Mouse (Mus musculus): Measurements from ENCODE around the gene Aldh5a1. TPM values are rescaled to one million over a fixed set of nuclear protein-coding genes. Genes with fewer than 3 reads are reported as not detected.

The Aldh5a1 gene
- polyA plus RNA-seq, 1 experiment from 2014 or later = 8.9 TPM

DNA sequence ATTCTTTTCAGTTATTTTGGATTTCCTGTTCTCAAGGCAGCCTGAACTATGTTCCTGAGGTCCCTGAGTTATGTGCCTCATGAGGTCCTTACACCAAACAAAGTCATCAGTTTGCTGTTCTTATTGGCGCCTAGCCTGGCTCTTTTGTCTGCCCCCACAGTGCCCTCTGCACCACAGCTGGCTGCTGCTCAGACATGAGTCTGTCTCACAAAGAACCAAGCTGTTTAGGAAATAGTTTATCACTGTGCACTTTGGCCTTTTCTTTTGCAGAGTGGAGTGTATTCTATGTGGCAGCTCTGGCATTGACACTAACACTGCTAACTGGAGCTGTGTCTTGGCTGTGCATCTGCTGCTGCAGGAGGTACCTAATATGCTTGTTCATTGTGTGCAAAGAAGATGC, 47.9 kb downstream of the Aldh5a1 start:
- no peak for ATAC-seq (ENCODE audit: low read depth)
- H3K36me3 ChIP-seq = peaks cover 4% of the 10 kb centered on the region; the same call in 1 of the 2 replicates
- no peaks in the 10 kb centered on the region for H3K27me3 ChIP-seq
- H3K4me2 ChIP-seq = no peak overlapping the region
- no peaks in the 10 kb centered on the region for H3K4me1 ChIP-seq (replicated peaks)
- 38% methylated on average over 1 of the region's 1 CpGs for WGBS
- no peak overlapping the region for H3K9ac ChIP-seq
- H3K4me3 ChIP-seq = no peak overlapping the region
- H3K9me3 ChIP-seq = no peaks in the 10 kb centered on the region
- H3K27ac ChIP-seq (replicated peaks) = no peak overlapping the region

DNA sequence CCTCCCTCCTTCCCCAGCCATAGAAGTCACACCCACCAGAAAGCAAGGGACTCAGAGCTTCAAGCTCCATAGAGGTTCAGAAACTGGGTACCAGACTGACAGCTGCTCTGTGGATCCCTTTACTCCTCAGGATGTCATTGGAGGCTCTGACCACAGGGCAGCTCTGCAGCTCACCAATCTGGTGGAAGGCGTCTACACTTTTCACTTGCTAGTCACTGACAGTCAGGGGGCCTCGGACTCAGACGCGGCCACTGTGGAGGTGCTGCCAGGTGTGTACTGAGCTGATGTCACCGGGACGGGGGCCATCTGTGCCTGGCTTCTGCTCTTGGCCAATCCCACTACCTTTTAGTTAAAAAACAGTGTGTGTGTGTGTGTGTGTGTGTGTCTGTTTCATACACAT, 55.0 kb downstream of the Aldh5a1 start:
- no peak overlapping the region for H3K4me2 ChIP-seq
- H3K4me3 ChIP-seq = no peak overlapping the region
- H3K9ac ChIP-seq = no peak overlapping the region
- H3K9me3 ChIP-seq = 0 out of 2 replicates have a peak, but pooled peaks cover 7% of the 10 kb centered on the region
- H3K4me1 ChIP-seq (replicated peaks) = no peaks in the 10 kb centered on the region
- H3K27ac ChIP-seq (replicated peaks) = no peak overlapping the region
- no peak for ATAC-seq (ENCODE audit: low read depth)
- WGBS = 95% methylated on average over 6 of the region's 6 CpGs
- no peaks in the 10 kb centered on the region for H3K27me3 ChIP-seq
- H3K36me3 ChIP-seq = peaks cover 13% of the 10 kb centered on the region; the same call in 1 of the 2 replicates

DNA sequence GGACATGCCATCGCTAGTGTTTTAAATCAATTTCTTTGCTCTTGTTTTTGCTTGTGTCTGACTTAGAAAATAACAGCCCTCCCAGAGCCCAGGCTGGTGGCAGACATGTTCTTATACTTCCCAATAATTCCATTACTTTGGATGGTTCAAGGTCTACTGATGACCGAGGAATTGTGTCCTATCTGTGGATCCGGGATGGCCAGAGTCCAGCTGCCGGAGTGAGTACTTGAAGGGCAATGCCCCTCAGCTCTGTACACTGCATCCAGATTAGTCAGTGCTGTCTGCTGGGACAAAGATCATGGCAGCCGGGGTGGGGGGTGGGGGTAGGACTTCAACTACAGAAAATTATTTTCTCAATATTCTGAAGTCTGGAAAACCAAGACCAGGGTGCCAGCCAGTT, 56.8 kb downstream of the Aldh5a1 start:
- no peak for ATAC-seq (ENCODE audit: low read depth)
- H3K9me3 ChIP-seq = 0 out of 2 replicates have a peak, but pooled peaks cover 7% of the 10 kb centered on the region
- H3K36me3 ChIP-seq = peaks cover 13% of the 10 kb centered on the region; the same call in 1 of the 2 replicates
- no peaks in the 10 kb centered on the region for H3K27me3 ChIP-seq
- H3K27ac ChIP-seq (replicated peaks) = no peak overlapping the region
- WGBS = 93% methylated on average over 5 of the region's 5 CpGs
- H3K4me1 ChIP-seq (replicated peaks) = no peaks in the 10 kb centered on the region
- no peak overlapping the region for H3K4me2 ChIP-seq
- no peak overlapping the region for H3K4me3 ChIP-seq
- H3K9ac ChIP-seq = no peak overlapping the region

DNA sequence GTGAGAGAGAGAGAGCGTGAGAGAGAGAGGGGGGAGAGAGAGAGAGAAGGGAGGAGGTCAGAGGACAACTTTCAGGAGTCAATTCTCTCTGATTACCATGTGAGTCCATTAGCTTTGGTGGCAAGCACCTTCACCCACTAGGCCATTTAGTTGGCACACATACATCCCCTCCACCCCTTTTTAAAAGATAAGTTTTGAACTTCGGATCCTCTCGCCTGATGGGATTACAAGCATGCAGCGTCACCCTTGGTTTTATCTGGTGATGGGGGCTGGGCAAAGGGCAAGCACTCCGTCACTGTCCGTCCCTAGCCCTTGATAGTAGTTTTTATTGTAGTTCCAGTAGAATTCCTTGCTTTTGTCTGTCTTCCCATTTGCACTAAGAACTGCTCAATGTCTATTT, 57.3 kb downstream of the Aldh5a1 start:
- Histone ChIP-seq H3K4me1 (replicated peaks) (no peaks in the 10 kb centered on the region), H3K27me3 (no peaks in the 10 kb centered on the region), H3K4me2 (no peak overlapping the region), H3K9ac (no peak overlapping the region), H3K27ac (replicated peaks) (no peak overlapping the region), H3K9me3 (0 out of 2 replicates have a peak, but pooled peaks cover 7% of the 10 kb centered on the region), H3K36me3 (peaks cover 13% of the 10 kb centered on the region; the same call in 1 of the 2 replicates), H3K4me3 (no peak overlapping the region)
- WGBS = 85% methylated on average over 6 of the region's 6 CpGs
- no peak for ATAC-seq (ENCODE audit: low read depth)

DNA sequence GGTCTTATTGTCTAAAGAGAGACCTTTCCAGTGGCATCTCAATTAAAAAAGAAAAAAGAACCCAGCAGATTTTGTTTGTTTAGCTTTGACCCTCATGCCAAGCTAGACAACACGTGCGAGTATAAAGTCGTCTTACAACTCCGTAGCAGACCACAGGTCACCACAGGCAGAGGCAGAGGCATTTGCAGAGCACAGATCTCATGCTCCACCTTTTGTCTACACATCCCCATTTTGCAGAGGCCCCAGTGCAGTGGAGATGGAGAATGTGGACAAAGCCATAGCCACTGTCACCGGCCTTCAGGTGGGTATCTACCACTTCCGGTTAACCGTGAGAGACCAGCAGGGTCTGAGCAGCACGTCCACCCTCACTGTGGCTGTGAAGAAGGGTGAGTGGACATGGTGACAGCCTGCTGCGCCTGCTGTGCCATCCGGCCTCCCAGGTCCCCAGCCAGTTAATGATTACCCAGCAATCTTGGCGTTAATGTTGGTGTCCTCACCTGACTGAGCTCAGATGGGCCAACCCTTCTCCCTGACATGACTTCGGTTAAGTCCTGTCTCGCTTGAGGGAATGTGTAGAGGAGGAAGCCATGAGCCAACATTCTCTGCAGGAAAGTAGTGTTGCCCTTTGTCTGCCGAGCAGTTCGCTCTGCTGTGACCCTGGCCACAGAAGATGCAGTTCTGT, 58.0 kb downstream of the Aldh5a1 start:
- Histone ChIP-seq H3K4me3 (no peak overlapping the region), H3K27ac (replicated peaks) (no peak overlapping the region), H3K4me1 (replicated peaks) (no peaks in the 10 kb centered on the region), H3K27me3 (no peaks in the 10 kb centered on the region), H3K9me3 (0 out of 2 replicates have a peak, but pooled peaks cover 7% of the 10 kb centered on the region), H3K36me3 (peaks cover 8% of the 10 kb centered on the region; the same call in 1 of the 2 replicates), H3K4me2 (no peak overlapping the region), H3K9ac (no peak overlapping the region)
- no peak for ATAC-seq (ENCODE audit: low read depth)
- WGBS = 88% methylated on average over 15 of the region's 15 CpGs

DNA sequence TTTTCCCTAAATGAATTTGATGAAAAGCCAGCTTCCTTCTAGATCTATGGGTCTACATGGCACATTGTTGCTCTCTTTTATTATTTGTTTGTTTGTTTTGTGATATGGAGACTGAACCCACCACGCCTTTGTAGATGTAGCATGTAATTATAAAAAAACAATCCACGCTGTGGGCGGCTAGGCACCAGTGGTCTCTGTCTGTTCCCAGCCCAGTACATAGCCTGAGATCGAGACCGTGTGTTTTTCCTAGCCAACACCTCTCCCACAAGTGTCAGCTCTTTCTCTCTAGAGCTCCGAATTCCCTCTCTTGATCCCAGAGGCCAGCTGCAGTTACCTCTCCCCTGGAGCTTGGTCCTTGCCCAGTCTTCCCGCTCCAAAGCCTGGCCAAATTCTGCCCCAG, 69.2 kb downstream of the Aldh5a1 start:
- ATAC-seq (ENCODE audit: low read depth) = no peak
- Histone ChIP-seq H3K27me3 (no peaks in the 10 kb centered on the region), H3K36me3 (no peaks in the 10 kb centered on the region), H3K4me3 (no peak overlapping the region), H3K4me2 (no peak overlapping the region), H3K4me1 (replicated peaks) (no peaks in the 10 kb centered on the region), H3K9me3 (no peaks in the 10 kb centered on the region), H3K9ac (no peak overlapping the region), H3K27ac (replicated peaks) (no peak overlapping the region)
- 86% methylated on average over 7 of the region's 7 CpGs for WGBS

DNA sequence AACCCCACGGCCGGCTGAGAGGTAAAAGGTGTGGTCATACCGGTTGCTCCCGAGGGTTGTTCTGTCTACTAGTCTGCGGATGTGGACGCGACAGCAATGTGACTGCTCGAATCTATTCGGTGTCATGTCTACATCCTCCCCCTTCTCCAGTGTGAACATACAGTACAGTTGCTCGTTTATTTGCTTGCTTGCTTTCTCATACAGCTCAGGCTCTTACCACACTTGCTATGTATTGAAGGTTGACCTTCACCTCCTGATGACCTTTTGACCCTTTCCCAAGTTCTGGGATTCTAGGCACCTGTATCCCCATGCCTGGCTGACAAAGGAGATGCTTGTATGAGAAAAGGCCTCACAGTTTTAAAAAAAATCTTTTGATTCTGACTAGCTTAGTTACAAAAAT, 69.7 kb downstream of the Aldh5a1 start:
- H3K4me3 ChIP-seq = no peak overlapping the region
- ATAC-seq (ENCODE audit: low read depth) = no peak

DNA sequence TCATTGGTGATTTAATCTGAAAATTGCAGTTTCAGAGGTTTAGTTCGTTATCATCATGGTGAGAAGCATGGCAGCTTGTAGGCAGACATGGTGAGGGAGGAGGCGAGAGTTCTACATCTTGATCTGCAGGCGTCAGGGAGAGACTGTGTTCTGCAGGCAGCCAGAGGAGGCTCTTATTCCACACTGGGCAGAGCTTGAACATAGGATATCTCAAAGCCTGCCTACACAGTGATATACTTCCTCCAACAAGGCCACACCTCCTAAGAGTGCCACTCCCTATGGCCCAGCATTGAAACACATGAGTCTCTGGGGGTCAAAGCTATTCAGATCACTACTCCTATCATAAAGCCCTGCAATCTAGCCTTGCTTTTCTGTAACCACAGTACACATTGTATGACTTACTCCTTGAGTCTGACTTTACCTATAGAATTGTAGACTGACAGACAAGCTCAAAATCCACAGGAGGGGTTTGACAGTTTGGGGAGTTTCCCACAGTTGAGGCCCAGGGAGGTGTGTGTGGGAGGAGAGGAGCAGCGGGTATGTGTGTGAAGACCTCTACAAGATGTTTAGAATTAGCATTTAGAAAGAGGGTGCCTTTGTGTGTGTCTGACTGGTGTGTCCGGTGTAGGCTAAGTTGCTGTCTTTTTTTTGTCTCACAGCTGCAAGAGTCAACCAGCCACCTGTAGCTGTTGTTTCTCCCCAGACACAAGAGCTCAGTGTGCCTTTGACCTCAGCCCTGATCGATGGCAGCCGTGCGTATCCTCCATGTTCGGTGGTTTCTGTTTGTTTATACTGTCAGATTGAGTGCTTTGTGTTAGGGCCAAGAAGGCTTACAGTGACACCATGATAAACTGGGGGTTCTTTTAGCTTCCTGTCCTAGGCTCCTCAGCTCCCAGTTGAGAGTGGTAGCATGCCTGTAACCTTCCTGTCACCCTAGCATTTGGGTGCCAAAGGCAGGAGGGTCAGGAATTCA, 70.7 kb downstream of the Aldh5a1 start:
- H3K4me2 ChIP-seq = no peak overlapping the region
- no peak overlapping the region for H3K9ac ChIP-seq
- ATAC-seq (ENCODE audit: low read depth) = no peak
- WGBS = 71% methylated on average over 9 of the region's 9 CpGs
- no peaks in the 10 kb centered on the region for H3K36me3 ChIP-seq
- no peaks in the 10 kb centered on the region for H3K27me3 ChIP-seq
- no peak overlapping the region for H3K4me3 ChIP-seq
- no peak overlapping the region for H3K27ac ChIP-seq (replicated peaks)
- no peaks in the 10 kb centered on the region for H3K4me1 ChIP-seq (replicated peaks)
- H3K9me3 ChIP-seq = no peaks in the 10 kb centered on the region

More for the DNA sequence above, 69.7 kb downstream of the Aldh5a1 start:
- H3K27me3 ChIP-seq = no peaks in the 10 kb centered on the region
- H3K4me2 ChIP-seq = no peak overlapping the region
- no peak overlapping the region for H3K9ac ChIP-seq
- no peaks in the 10 kb centered on the region for H3K4me1 ChIP-seq (replicated peaks)
- H3K36me3 ChIP-seq = no peaks in the 10 kb centered on the region
- no peak overlapping the region for H3K27ac ChIP-seq (replicated peaks)
- H3K9me3 ChIP-seq = no peaks in the 10 kb centered on the region
- 90% methylated on average over 10 of the region's 10 CpGs for WGBS

DNA sequence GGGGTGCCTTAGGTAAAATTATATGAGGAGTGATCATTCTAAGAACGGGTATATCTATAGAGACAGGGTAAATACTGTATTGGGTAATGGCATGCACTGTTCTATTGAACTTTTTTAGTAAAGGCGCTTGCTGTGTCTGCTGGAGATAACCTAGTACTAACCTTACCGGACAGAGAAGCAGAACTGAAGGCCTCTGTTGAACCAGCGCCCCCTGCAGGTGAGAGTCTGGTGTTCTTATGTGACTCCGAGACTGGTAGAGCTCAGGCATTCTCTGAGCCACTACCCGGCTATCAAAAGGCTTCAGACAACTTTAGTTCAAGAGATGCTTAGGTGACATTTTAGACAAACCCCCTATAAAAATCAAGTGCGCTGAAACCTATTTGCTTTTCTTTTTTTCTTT, 74.9 kb downstream of the Aldh5a1 start:
- Histone ChIP-seq H3K4me1 (replicated peaks) (no peaks in the 10 kb centered on the region), H3K4me3 (no peak overlapping the region), H3K9ac (no peak overlapping the region), H3K27me3 (no peaks in the 10 kb centered on the region), H3K4me2 (no peak overlapping the region), H3K27ac (replicated peaks) (no peak overlapping the region), H3K9me3 (no peaks in the 10 kb centered on the region), H3K36me3 (no peaks in the 10 kb centered on the region)
- ATAC-seq (ENCODE audit: low read depth) = no peak
- 60% methylated on average over 7 of the region's 7 CpGs for WGBS

DNA sequence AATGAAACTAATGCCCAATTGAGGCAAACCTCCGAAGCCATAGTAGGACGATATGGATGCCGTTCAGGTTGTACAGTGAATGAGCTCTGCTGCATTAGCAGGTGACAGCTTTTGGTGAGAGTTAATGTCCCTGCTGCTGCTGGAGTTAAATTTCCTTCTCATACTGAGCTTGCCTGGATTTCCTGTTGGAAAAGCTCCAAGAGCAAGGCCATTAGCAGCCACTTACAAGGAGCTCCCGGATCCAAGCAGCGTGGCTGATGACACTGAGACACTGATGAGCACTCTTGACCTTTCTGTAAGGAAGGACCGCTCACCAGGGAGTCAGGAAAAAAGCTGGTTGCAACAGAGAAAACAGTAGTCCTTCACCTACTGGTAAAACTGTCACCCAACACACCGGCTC, 75.4 kb downstream of the Aldh5a1 start:
- Histone ChIP-seq H3K4me1 (replicated peaks) (no peaks in the 10 kb centered on the region), H3K4me2 (no peak overlapping the region), H3K36me3 (no peaks in the 10 kb centered on the region), H3K9ac (no peak overlapping the region), H3K27ac (replicated peaks) (no peak overlapping the region), H3K27me3 (no peaks in the 10 kb centered on the region), H3K4me3 (no peak overlapping the region), H3K9me3 (no peaks in the 10 kb centered on the region)
- ATAC-seq (ENCODE audit: low read depth) = no peak
- 78% methylated on average over 7 of the region's 7 CpGs for WGBS

DNA sequence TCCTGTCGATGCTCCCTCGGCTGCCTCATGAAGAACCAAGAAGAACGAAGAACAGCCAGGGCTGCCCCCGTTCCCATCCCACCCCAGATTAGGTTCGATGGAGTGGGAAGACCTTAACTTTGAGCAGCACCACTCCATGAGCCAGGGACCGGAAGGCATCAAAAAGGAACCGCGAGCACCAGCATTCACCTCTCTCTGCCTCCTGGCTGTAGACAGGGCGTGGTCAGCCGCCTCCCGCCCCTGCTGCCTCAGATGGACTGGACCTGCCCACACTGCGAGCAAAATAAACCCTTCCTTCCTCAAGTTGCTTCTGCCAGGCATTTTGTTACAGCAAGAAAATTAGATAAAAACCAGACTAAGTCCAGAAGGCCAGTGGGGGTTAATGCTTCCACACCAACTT, 76.4 kb downstream of the Aldh5a1 start:
- Histone ChIP-seq H3K27ac (replicated peaks) (no peak overlapping the region), H3K27me3 (no peaks in the 10 kb centered on the region), H3K4me3 (no peak overlapping the region), H3K4me2 (no peak overlapping the region), H3K9ac (no peak overlapping the region), H3K4me1 (replicated peaks) (no peaks in the 10 kb centered on the region), H3K36me3 (no peaks in the 10 kb centered on the region), H3K9me3 (no peaks in the 10 kb centered on the region)
- 65% methylated on average over 12 of the region's 12 CpGs for WGBS
- ATAC-seq (ENCODE audit: low read depth) = no peak

DNA sequence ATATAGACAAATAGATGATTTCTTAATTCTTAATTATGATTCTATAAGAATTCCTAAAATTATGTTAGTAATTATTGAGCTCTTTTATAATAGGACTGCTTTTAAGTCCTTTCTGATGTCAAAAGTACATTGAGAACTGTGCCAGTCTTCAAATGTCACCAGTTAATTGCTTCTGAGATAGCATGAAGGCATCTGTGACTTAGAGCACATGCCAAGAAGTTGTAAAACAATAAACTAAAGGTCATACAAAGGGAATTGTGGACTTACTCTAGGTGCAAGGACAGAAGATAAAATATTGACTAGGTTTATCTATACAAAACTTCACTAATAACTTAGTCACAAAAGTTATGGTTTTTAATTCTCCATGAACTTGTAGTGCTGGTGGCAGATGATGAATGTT, 78.3 kb downstream of the Aldh5a1 start:
- H3K4me1 ChIP-seq (replicated peaks) = no peaks in the 10 kb centered on the region
- no peaks in the 10 kb centered on the region for H3K27me3 ChIP-seq
- H3K9ac ChIP-seq = no peak overlapping the region
- no peak for ATAC-seq (ENCODE audit: low read depth)
- no peaks in the 10 kb centered on the region for H3K36me3 ChIP-seq
- H3K27ac ChIP-seq (replicated peaks) = no peak overlapping the region
- H3K4me2 ChIP-seq = no peak overlapping the region
- H3K4me3 ChIP-seq = no peak overlapping the region
- no peaks in the 10 kb centered on the region for H3K9me3 ChIP-seq
